Mouse (Mus musculus) lung, adult 2 months (tissue): ENCODE measurements around the gene Cts8.

Source experiments
- CTCF ChIP-seq: fragments of 200-500 bp; IDR thresholded peaks from 2 replicates; pipeline ENCODE4 v1.5.1; 2011; ENCODE audit warnings: mild to moderate bottlenecking, low read length, control low read depth; ENCODE audit not compliant: insufficient read depth
- POLR2A ChIP-seq: fragments of 200-500 bp; IDR thresholded peaks from 2 replicates; pipeline ENCODE4 v1.6.1; 2011; ENCODE audit warnings: low read depth, mild to moderate bottlenecking, control low read depth, low read length, borderline replicate concordance; ENCODE audit errors: extremely low read depth

GRCm38 (mm10) chr13:61288739-61289138, 33.6 kb upstream of the Cts8 start, which contains the start of gene Gm49398:
- no peak for TF ChIP-seq POLR2A
- no peak for TF ChIP-seq CTCF
